8 mouse cellular contexts compared by ENCODE assay signal in genomic region chr13:54302351-54303070, GRCm38 (mm10).
DNase-seq lines count a peak whose midpoint lies in the region; ATAC-seq lines count a peak whose summit lies in the region.

No protein-coding gene starts in this region.

- peak; percentile 31; the same call in 1 of the 2 replicates for ATAC-seq in common myeloid progenitor, adult 5-6 weeks (replicated peaks; ENCODE audit: low read depth, poor library complexity, severe bottlenecking)
- peak; percentile 51 for ATAC-seq in heart, embryonic 11.5 days (replicated peaks; ENCODE audit: insufficient number of reproducible peaks, low FRiP score, low TSS enrichment)
- peak; percentile 61 for ATAC-seq in kidney, embryonic 15.5 days (replicated peaks; ENCODE audit: low FRiP score)
- ATAC-seq in lung, embryonic 15.5 days (ENCODE audit: borderline replicate concordance, extremely low read depth, low FRiP score, low TSS enrichment) = peak; percentile 50
- no peak for ATAC-seq in inflammation-experienced regulatory T-cells, adult 6 months

- peak overlapping the region; percentile 92 for H3K9ac ChIP-seq in heart, embryonic 11.5 days (ENCODE audit: low read depth, low read length)
- H3K9ac ChIP-seq in kidney, embryonic 15.5 days = peak overlapping the region; percentile 95
- H3K9ac ChIP-seq in lung, embryonic 15.5 days = peak overlapping the region; percentile 94

- under 1% methylated on average over 39 of the region's 58 CpGs for WGBS in heart, embryonic 11.5 days (ENCODE audit: insufficient replicate concordance)
- WGBS in kidney, embryonic 15.5 days = 1% methylated on average over 41 of the region's 58 CpGs
- WGBS in lung, embryonic 15.5 days = under 1% methylated on average over 39 of the region's 58 CpGs

- H3K27ac ChIP-seq in heart, embryonic 11.5 days (ENCODE audit: low read depth, low read length) = peak overlapping the region; percentile 98
- H3K27ac ChIP-seq in kidney, embryonic 15.5 days = peak overlapping the region; percentile 99
- H3K27ac ChIP-seq in lung, embryonic 15.5 days = peak overlapping the region; percentile 100

- H3K4me3 ChIP-seq in heart, embryonic 11.5 days (ENCODE audit: low read depth, low read length) = peak overlapping the region; percentile 78
- peak overlapping the region; percentile 73 for H3K4me3 ChIP-seq in kidney, embryonic 15.5 days (replicated peaks)
- H3K4me3 ChIP-seq in lung, embryonic 15.5 days = peak overlapping the region; percentile 83

- DNase-seq in B cell, adult 2 months = peak; percentile 45 to 52
- peak; percentile 63 for DNase-seq in NIH3T3 (ENCODE audit: low read depth)
- peak; percentile 50 for DNase-seq in ovary, postnatal 36 days (ENCODE audit: low spot score)

- no peaks in the 10 kb centered on the region for H3K9me3 ChIP-seq in heart, embryonic 11.5 days (replicated peaks; ENCODE audit: control insufficient read depth, low read length)
- no peaks in the 10 kb centered on the region for H3K9me3 ChIP-seq in kidney, embryonic 15.5 days (replicated peaks)
- no peaks in the 10 kb centered on the region for H3K9me3 ChIP-seq in lung, embryonic 15.5 days

- no peaks in the 10 kb centered on the region for H3K36me3 ChIP-seq in heart, embryonic 11.5 days (ENCODE audit: control insufficient read depth, insufficient read depth, low read length)
- no peaks in the 10 kb centered on the region for H3K36me3 ChIP-seq in kidney, embryonic 15.5 days
- H3K36me3 ChIP-seq in lung, embryonic 15.5 days = no peaks in the 10 kb centered on the region

- H3K27me3 ChIP-seq in heart, embryonic 11.5 days (ENCODE audit: control insufficient read depth, insufficient read depth, low read length) = 0 out of 2 replicates have a peak, but pooled peaks cover 2% of the 10 kb centered on the region
- H3K27me3 ChIP-seq in kidney, embryonic 15.5 days = peaks cover 3% of the 10 kb centered on the region; the same call in 1 of the 2 replicates
- no peaks in the 10 kb centered on the region for H3K27me3 ChIP-seq in lung, embryonic 15.5 days

- H3K4me2 ChIP-seq in heart, embryonic 11.5 days = peak overlapping the region; percentile 97
- H3K4me2 ChIP-seq in kidney, embryonic 15.5 days = peak overlapping the region; percentile 95
- H3K4me2 ChIP-seq in lung, embryonic 15.5 days = peak overlapping the region; percentile 91

- peaks cover 10% of the 10 kb centered on the region for H3K4me1 ChIP-seq in heart, embryonic 11.5 days (ENCODE audit: control insufficient read depth, insufficient read depth, low read length)
- peaks cover 24% of the 10 kb centered on the region for H3K4me1 ChIP-seq in kidney, embryonic 15.5 days
- H3K4me1 ChIP-seq in lung, embryonic 15.5 days = peaks cover 37% of the 10 kb centered on the region
